Mouse (Mus musculus): ENCODE data around the gene Ndufb4.

DNA sequence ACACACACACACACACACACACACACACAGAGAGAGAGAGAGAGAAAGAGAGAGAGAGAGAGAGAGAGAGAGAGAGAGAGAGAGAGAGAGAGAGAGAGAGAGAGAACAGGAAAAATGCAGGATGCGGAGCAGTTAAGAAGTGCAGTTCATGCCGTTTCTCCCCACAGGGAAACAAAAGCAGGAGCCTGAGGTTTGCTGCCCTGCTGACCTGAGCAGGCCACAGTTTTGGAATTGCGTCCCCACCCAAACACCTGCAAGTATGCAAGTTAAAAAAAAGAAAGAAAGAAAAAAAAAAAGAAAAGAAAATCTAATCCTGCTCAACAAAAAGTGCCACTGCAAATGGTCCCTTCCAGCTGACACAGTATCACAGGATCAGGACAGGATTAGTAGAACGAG lies 22.4 kb upstream of the Ndufb4 start:
- TF ChIP-seq CTCF (IDR thresholded peaks at IDR 0.05) (no peak), EP300 (IDR thresholded peaks at IDR 0.05; ENCODE audit: insufficient read depth, low read depth, low read length) (no peak), POLR2A (IDR thresholded peaks at IDR 0.05; ENCODE audit: insufficient read depth, low read depth, low read length) (no peak)

All from heart, adult 2 months (tissue).